Mouse (Mus musculus) midbrain, embryonic 10.5 days (tissue): ENCODE measurements around the gene Igsf6. TPM values are rescaled to one million over a fixed set of nuclear protein-coding genes. Genes with fewer than 3 reads are reported as not detected.

ENCODE experiments used
- DNase-seq: peaks from one replicate; pipeline ENCODE4 v3.0.0-alpha.2; 2017; ENCODE audit warnings: low spot score
- H3K27ac ChIP-seq: fragments of 300-500 bp; sonication (generic); replicated peaks from 2 replicates; pipeline ENCODE4 v1.5.1; 2016; ENCODE audit warnings: mild to moderate bottlenecking
- H3K27me3 ChIP-seq: fragments of 300-500 bp; sonication (generic); 2 replicates; pipeline ENCODE4 v1.6.1; 2016; ENCODE audit warnings: low read depth, mild to moderate bottlenecking; ENCODE audit not compliant: poor library complexity, severe bottlenecking
- H3K36me3 ChIP-seq: fragments of 300-500 bp; sonication (generic); 2 replicates; pipeline ENCODE4 v1.6.1; 2016; ENCODE audit warnings: mild to moderate bottlenecking, moderate library complexity
- H3K4me1 ChIP-seq: fragments of 300-500 bp; sonication (generic); 2 replicates; pipeline ENCODE4 v1.6.1; 2016
- H3K4me3 ChIP-seq: fragments of 300-500 bp; sonication (generic); 2 replicates; pipeline ENCODE4 v1.5.1; 2016; ENCODE audit warnings: mild to moderate bottlenecking, moderate library complexity
- H3K9me3 ChIP-seq: fragments of 300-500 bp; sonication (generic); replicated peaks from 2 replicates; pipeline ENCODE4 v1.6.1; 2016; ENCODE audit warnings: mild to moderate bottlenecking
- WGBS: fragments of 180-500 bp; shearing (Covaris S2); methylation state at CpG from one replicate; pipeline ENCODE4 v1.1.7; 2016; 5-methylcytosine and 5-hydroxymethylcytosine counted together
- polyA plus RNA-seq: library from polyadenylated mRNA; unstranded; fragments of >200 nt; fragmentation: Nextera tagmentation; extraction: Ambion mirVana; gene quantifications from 2 replicates; pipeline ENCODE4 v1.2.1, GENCODE M21; 2016

Gene Igsf6
- polyA plus RNA-seq, 1 experiment from 2014 or later, result 0.88 TPM

DNA sequence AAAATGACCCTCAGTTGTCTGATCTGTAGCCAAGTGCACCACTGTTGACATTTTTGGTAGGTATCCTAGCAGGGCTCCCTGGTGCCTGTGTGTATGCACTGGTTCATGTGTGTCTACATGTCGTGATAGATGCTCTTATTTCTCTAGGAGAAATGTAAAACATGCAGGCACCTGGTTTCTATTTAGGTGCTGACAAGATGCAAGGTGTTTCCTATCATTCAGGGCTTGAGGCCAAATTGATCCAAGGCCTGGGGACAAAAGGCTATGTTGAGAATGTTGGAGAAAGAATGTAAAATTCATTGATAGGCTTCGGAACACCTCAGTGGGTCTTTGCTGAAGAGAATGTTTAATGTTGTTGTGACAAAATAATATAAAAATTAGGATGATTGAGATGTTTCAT, 7.4 kb upstream of the Igsf6 start:
- H3K36me3 ChIP-seq, result peaks cover 37% of the 10 kb centered on the region
- no peak for DNase-seq
- WGBS, result 85% methylated on average over 2 of the region's 2 CpGs
- H3K4me3 ChIP-seq, result no peak overlapping the region
- no peaks in the 10 kb centered on the region for H3K9me3 ChIP-seq
- peaks cover 8% of the 10 kb centered on the region; the same call in 1 of the 2 replicates for H3K4me1 ChIP-seq
- no peak overlapping the region for H3K27ac ChIP-seq
- no peaks in the 10 kb centered on the region for H3K27me3 ChIP-seq

GRCm38 (mm10) chr7:121081350-121081749, 7.0 kb upstream of the Igsf6 start, which contains the start of gene Otoa:
Gene Otoa (plus strand): TSS chr7:121081650.
- Histone ChIP-seq H3K4me1 (peaks cover 8% of the 10 kb centered on the region; the same call in 1 of the 2 replicates), H3K4me3 (no peak within 1 kb of the TSS), H3K27me3 (no peaks in the 10 kb centered on the region), H3K36me3 (peaks cover 42% of the 10 kb centered on the region), H3K9me3 (no peaks in the 10 kb centered on the region), H3K27ac (no peak within 1 kb of the TSS)
- no peak for DNase-seq
- 93% methylated on average over 4 of the region's 4 CpGs for WGBS

DNA sequence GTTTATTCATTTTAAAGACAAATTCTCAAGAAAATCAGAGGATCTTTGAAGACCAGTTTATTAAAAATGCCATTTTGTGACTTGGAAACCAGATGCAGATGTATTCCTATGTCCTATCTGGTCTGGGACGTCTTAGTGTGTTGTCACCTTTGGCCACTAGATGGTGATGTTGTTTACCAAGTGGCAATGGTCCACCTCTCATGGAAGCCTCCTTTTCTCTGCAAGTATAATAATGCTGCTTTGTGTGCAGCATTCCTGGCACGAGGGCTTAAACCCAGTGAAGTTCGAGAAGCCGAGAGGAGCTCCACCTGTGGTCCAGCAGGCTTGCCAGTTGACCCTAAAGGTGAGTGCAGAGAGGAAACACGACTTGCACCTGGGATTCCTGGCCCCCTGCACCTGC, 3.5 kb upstream of the Igsf6 start:
- Histone ChIP-seq H3K27me3 (no peaks in the 10 kb centered on the region), H3K4me3 (no peak overlapping the region), H3K27ac (no peak overlapping the region), H3K9me3 (no peaks in the 10 kb centered on the region), H3K4me1 (peaks cover 2% of the 10 kb centered on the region; the same call in 1 of the 2 replicates), H3K36me3 (peaks cover 62% of the 10 kb centered on the region)
- peak; percentile 38 for DNase-seq
- WGBS, result 32% methylated on average over 5 of the region's 5 CpGs

DNA sequence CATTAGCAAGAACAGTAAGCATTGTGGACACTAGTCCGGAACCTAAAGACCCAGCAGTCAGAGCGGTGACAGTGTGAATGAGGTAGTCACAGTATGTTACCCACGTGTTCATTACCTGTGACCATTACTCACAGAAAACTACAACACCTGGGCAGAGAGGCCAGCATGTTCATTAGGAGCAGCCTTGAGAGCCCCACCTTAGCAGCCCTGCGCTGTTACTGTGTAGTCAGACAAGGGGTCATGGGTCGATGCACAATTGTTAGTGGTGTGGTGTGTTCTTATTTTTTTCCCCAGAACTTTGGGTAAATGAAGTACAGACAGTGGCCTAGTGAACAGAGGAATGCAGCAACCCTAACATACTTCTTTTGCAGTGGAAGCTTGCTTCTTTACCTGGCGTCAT, 2.9 kb upstream of the Igsf6 start:
- Histone ChIP-seq H3K27ac (no peak overlapping the region), H3K4me3 (no peak overlapping the region), H3K27me3 (no peaks in the 10 kb centered on the region), H3K9me3 (no peaks in the 10 kb centered on the region), H3K4me1 (peaks cover 2% of the 10 kb centered on the region; the same call in 1 of the 2 replicates), H3K36me3 (peaks cover 59% of the 10 kb centered on the region)
- DNase-seq, result no peak
- WGBS, result 87% methylated on average over 6 of the region's 6 CpGs

GRCm38 (mm10) chr7:121075416-121075815, 1.0 kb upstream of the Igsf6 start:
- no peaks in the 10 kb centered on the region for H3K9me3 ChIP-seq
- H3K27ac ChIP-seq, result no peak overlapping the region
- no peak for DNase-seq
- 91% methylated on average over 5 of the region's 5 CpGs for WGBS
- peaks cover 2% of the 10 kb centered on the region; the same call in 1 of the 2 replicates for H3K4me1 ChIP-seq
- peaks cover 74% of the 10 kb centered on the region for H3K36me3 ChIP-seq
- no peaks in the 10 kb centered on the region for H3K27me3 ChIP-seq
- H3K4me3 ChIP-seq, result no peak overlapping the region

GRCm38 (mm10) chr7:121074801-121075400, 529 bp upstream of the Igsf6 start:
- Histone ChIP-seq H3K36me3 (peaks cover 74% of the 10 kb centered on the region), H3K4me3 (no peak overlapping the region), H3K9me3 (no peaks in the 10 kb centered on the region), H3K27me3 (no peaks in the 10 kb centered on the region), H3K27ac (no peak overlapping the region), H3K4me1 (peaks cover 2% of the 10 kb centered on the region; the same call in 1 of the 2 replicates)
- DNase-seq, result no peak
- WGBS, result 86% methylated on average over 6 of the region's 6 CpGs

DNA sequence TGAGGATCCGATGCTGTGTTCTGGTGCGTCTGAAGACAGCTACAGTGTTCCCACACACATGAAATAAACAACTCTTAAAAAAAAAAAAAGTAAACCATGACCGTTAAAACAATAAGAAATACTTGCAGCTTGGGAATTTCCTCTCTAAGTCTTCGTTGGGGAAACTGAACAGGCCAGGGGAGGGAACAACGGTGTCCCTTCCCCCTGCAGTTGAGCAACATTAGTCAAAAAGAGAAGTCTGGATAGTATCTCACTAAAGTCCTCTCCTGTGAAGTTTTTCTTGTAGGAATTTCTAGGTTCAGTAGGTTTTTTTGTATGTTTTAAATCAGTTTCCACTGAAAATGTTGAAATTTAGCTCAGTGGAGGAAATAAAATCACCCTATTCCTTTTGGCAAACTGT, 1.9 kb downstream of the Igsf6 start:
- no peaks in the 10 kb centered on the region for H3K27me3 ChIP-seq
- H3K4me1 ChIP-seq, result peaks cover 2% of the 10 kb centered on the region; the same call in 1 of the 2 replicates
- no peak overlapping the region for H3K4me3 ChIP-seq
- DNase-seq, result no peak
- 90% methylated on average over 5 of the region's 5 CpGs for WGBS
- H3K27ac ChIP-seq, result no peak overlapping the region
- no peaks in the 10 kb centered on the region for H3K9me3 ChIP-seq
- H3K36me3 ChIP-seq, result peaks cover 77% of the 10 kb centered on the region

DNA sequence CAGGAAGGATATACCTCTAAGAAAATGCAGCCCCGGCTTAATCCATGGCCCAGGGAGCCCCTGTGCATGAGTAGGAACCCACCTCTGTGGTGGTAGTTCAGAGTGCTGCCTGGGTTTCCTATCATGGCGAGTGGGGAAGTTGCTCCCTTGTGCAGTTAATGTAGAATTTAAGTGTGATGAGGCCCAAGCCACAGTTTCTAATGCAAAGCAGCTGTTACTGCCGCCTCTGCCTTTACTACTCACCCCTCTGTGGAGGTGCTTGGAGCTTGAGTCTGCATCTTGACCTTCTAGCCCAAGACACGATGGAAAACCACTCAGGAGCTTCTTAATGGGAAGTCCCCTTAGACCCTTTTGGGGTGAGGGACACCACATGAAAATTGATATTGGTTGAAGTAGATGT, 3.1 kb downstream of the Igsf6 start:
- Histone ChIP-seq H3K36me3 (peaks cover 74% of the 10 kb centered on the region), H3K4me1 (peaks cover 2% of the 10 kb centered on the region; the same call in 1 of the 2 replicates), H3K9me3 (no peaks in the 10 kb centered on the region), H3K27me3 (no peaks in the 10 kb centered on the region), H3K27ac (no peak overlapping the region), H3K4me3 (no peak overlapping the region)
- no peak for DNase-seq
- 89% methylated on average over 4 of the region's 4 CpGs for WGBS

- no peak for DNase-seq
- no peaks in the 10 kb centered on the region for H3K27me3 ChIP-seq
- 78% methylated on average over 4 of the region's 4 CpGs for WGBS
- H3K4me3 ChIP-seq, result no peak overlapping the region
- peaks cover 57% of the 10 kb centered on the region for H3K36me3 ChIP-seq
- H3K4me1 ChIP-seq, result no peaks in the 10 kb centered on the region
- H3K27ac ChIP-seq, result no peak overlapping the region
- no peaks in the 10 kb centered on the region for H3K9me3 ChIP-seq
These were observed 10.1 kb downstream of the Igsf6 start for GRCm38 (mm10) chr7:121064309-121064708.

DNA sequence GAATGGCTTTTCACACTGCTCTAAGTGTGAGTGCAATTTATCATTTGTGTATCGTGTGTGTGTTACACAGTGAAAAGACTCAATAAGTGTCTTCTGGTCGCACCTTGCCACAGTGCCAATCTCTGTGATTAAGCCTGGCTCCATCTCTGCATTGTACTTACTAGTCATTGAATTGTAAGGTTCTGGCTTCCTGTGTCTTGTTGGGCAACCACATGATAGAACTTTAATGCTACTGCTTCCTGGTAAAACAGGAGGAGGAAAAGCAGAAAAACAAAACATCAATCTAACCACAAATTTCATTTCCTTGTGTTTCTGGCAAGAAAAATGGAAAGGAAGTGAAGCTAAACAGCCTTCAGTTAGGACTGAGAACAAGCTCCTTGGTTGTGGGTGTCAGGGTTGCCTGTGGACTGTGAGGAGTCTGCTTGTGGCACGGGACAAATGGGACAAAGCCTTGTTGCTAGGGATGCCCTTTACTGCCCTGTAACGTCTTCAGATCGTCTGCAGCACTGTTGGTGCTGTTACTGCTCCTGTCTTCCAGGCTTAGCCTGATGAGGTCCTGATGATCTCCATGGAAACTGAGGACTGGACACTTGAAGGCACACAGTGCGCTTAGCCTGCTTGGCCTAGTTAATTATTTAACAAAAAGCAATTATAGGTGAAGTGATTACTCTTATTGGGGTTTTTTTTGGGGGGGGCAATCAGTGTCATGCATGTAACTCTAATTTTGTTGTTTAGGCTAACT, 14.7 kb downstream of the Igsf6 start:
- whole genome bisulfite sequencing, result 78% methylated on average over 6 of the region's 6 CpGs
- H3K27me3 ChIP-seq, result no peaks in the 10 kb centered on the region
- H3K36me3 ChIP-seq, result peaks cover 70% of the 10 kb centered on the region
- DNase-seq, result no peak
- no peak overlapping the region for H3K27ac ChIP-seq
- no peak overlapping the region for H3K4me3 ChIP-seq
- H3K9me3 ChIP-seq, result no peaks in the 10 kb centered on the region
- no peaks in the 10 kb centered on the region for H3K4me1 ChIP-seq

DNA sequence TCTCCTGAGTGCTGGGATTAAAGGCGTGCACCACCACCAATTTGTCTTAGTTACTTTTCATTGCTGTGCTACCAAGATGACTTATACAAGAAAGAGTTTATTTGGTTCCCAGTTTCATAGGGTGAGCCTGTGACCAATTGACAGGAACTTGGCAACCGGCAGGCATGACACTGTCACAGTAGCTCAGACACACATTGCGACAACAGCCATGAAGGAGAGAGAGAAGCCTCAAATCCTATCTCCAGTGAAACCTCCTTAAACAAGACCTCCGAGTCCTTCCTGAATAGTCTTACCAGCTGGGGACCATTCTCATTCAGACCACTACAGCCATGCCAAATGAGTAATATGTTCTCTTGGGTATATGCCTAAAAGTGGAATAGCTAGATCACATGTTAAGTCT, 21.3 kb downstream of the Igsf6 start:
- Histone ChIP-seq H3K4me3 (no peak overlapping the region), H3K27ac (no peak overlapping the region), H3K36me3 (peaks cover 99% of the 10 kb centered on the region), H3K4me1 (no peaks in the 10 kb centered on the region), H3K27me3 (no peaks in the 10 kb centered on the region), H3K9me3 (no peaks in the 10 kb centered on the region)
- no peak for DNase-seq
- WGBS, result 92% methylated on average over 4 of the region's 4 CpGs

GRCm38 (mm10) chr7:121047624-121048023, 26.7 kb downstream of the Igsf6 start:
- DNase-seq, result no peak
- peaks cover 63% of the 10 kb centered on the region for H3K36me3 ChIP-seq

More at GRCm38 (mm10) chr7:121047624-121048023, 26.7 kb downstream of the Igsf6 start:
- H3K4me3 ChIP-seq, result no peak overlapping the region
- H3K27me3 ChIP-seq, result no peaks in the 10 kb centered on the region
- no peak overlapping the region for H3K27ac ChIP-seq
- no peaks in the 10 kb centered on the region for H3K9me3 ChIP-seq
- H3K4me1 ChIP-seq, result no peaks in the 10 kb centered on the region
- 97% methylated on average over 2 of the region's 2 CpGs for WGBS
